Mouse (Mus musculus): Measurements from ENCODE around the gene Hemk1.

Hemk1 gene

GRCm38 (mm10) chr9:107338172-107338883 is at the start of gene Hemk1:
TSS of gene Hemk1 (minus strand) at chr9:107338350.
- peak; percentile 36 for DNase-seq (ENCODE audit: low read depth, low spot score)

GRCm38 (mm10) chr9:107387708-107388107 is 49.6 kb upstream of the Hemk1 start:
- no peak for DNase-seq (ENCODE audit: low read depth, low spot score)

DNA sequence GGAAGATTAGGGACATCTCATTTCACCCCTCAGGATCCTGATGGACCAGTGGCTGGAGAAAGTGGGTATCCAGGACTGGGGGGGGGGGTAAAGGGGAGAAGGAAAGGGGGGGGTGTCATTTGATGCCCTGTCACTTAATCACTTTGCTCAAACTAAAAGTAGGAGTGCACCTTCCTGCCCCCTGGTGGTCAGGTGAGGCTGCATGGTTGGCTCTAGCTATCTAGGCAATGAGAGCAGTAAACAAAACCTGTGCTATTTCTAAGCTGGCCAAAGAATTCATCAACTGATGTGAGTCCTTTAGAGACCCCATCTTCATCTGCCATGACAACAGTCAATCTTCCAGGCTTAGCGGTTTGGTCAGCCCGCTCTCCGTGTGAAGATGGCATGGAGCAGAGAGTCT is 48.6 kb upstream of the Hemk1 start:
- no peak for DNase-seq (ENCODE audit: low read depth, low spot score)

- no peak for DNase-seq (ENCODE audit: low read depth, low spot score)
Measured at GRCm38 (mm10) chr9:107384396-107384795, 46.2 kb upstream of the Hemk1 start.

- no peak for DNase-seq (ENCODE audit: low read depth, low spot score)
Measured at GRCm38 (mm10) chr9:107381723-107382122, 43.6 kb upstream of the Hemk1 start.

- no peak for DNase-seq (ENCODE audit: low read depth, low spot score)
Measured at GRCm38 (mm10) chr9:107377961-107378512, 39.9 kb upstream of the Hemk1 start.

GRCm38 (mm10) chr9:107375451-107375850 is 37.3 kb upstream of the Hemk1 start:
- DNase-seq (ENCODE audit: low read depth, low spot score) = no peak

GRCm38 (mm10) chr9:107374623-107375022 is 36.5 kb upstream of the Hemk1 start:
- peak; percentile 73 for DNase-seq (ENCODE audit: low read depth, low spot score)

DNA sequence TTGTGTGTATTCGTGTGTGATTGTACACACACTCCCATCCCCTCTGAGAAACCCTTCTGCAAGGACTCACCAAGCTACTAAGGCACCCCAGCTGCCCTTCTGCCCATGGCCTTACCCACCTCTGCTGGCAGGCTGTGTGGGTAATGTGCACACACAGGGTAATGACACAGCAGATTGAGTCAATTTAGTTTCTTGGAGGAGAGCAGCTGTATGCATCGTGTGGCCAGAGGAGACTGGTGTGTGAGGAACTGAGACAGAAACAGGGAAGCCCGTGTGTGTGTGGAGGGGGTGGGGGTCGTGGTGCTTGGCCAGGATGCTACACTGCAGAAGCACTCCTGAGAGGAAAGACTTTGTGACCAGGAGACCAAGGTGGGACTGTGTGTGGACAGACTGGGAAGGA is 34.3 kb upstream of the Hemk1 start:
- peak; percentile 49 for DNase-seq (ENCODE audit: low read depth, low spot score)

DNA sequence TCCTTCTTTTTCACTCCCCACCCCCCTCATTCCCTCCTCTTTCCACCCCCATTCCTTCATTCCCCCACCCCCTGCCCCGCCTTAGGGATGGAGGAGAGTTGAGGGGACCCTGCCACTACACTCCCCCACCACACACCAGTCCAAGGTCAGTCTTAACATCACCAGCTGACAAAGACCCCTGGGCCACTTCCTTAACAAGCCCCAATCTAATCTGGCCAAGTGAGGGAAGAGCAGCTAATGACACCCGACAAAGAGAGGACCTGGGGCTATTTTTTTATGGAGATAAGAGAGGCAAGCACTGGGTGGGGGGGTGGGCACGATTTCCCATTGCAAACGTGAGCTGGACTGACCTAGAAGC is 31.9 kb upstream of the Hemk1 start:
- DNase-seq (ENCODE audit: low read depth, low spot score) = no peak

GRCm38 (mm10) chr9:107369270-107370105 is 31.3 kb upstream of the Hemk1 start:
- DNase-seq (ENCODE audit: low read depth, low spot score) = peak; percentile 85

GRCm38 (mm10) chr9:107368302-107368701 is 30.2 kb upstream of the Hemk1 start:
- DNase-seq (ENCODE audit: low read depth, low spot score) = peak; percentile 57

DNA sequence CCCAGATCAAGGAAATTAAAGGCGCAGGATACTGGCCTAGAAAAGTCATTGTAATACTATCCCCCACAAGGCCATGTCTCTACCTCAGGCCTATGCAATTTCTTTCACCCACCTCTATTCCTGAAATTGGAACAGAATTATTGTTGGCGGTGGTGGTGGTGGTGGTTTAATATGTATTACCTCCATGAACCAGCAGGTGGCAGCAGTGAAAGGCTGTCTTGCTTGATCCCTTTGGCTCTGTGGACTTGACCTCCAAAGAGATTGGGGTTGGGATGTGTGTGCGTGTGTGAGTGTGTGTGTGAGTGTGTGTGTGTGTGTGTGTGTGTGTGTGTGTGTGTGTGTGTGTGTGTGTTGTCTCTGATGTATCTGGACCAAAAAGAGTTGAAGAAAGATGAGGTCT is 28.5 kb upstream of the Hemk1 start:
- peak; percentile 73 for DNase-seq (ENCODE audit: low read depth, low spot score)

GRCm38 (mm10) chr9:107360989-107361388 is 22.8 kb upstream of the Hemk1 start:
- DNase-seq (ENCODE audit: low read depth, low spot score) = no peak

DNA sequence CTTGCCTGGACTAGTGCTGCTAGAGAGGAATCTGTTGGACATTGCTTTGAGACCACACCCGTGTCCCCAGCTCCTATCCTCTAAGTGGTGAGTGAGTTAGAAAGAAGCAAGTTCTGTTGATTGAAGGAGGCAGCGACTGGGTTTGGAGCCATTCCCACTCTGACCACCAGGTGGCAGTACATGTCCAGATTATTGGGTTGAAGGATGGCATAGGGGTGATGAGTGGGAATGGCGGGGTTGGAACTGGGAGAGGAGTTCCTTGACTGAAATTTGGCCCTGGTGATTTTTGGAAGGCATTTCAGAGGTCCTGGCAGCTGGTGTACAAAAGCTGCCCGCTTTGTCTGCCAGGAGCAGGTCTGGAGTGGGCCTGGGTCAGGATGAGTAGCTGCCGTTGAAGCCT is 19.5 kb upstream of the Hemk1 start:
- DNase-seq (ENCODE audit: low read depth, low spot score) = peak; percentile 68

- no peak for DNase-seq (ENCODE audit: low read depth, low spot score)
Measured at GRCm38 (mm10) chr9:107355870-107356765, 18.0 kb upstream of the Hemk1 start.

DNA sequence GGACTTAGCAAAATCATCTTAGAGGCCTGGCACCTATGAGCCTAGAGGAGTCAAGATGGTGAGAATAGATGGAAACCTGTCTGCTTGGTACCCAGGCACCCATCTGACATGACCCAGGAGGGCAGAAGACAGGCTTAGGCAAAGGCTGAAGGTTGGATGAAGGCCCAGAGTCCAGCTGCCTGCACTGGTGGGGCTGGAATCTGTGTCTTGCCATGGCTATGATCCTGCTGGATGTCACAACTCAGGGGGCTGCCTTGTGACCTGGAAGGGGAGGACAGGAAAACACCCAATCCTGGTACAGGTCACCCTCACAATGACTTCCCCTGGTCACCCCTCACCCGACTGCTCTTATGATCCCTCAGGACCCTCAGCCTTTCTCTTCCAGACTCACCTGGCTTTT is 16.7 kb upstream of the Hemk1 start:
- no peak for DNase-seq (ENCODE audit: low read depth, low spot score)

GRCm38 (mm10) chr9:107349321-107349720 is 11.2 kb upstream of the Hemk1 start:
- no peak for DNase-seq (ENCODE audit: low read depth, low spot score)

DNA sequence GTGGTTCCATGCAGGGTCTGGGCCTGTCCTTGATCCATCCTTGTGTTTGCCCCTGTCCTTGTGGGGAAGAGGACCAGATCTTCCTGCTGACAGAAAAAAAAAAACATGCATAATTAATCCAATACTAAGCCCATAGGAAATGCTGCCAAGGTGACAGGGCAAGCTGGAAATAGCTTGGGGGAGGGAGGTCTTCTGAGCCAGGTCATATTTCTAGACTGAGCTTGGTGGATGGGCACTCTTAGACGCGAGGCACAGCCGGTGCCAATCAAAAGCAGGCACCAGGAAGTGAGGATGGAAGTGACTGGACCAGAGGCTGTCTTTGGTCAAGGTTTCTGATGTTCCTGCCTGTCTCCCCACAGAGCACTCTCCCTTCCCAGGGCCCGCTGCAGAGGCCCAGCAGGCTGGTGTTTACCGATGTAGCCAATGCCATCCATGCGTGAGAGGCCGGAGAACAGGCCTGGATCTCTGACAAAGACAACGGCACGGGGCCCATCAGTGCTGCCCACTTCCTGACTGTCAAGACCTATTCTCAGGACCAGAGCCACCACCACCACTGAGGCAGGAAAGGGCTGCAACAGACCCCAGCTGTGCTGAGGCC is 9.5 kb upstream of the Hemk1 start:
- DNase-seq (ENCODE audit: low read depth, low spot score) = no peak

DNA sequence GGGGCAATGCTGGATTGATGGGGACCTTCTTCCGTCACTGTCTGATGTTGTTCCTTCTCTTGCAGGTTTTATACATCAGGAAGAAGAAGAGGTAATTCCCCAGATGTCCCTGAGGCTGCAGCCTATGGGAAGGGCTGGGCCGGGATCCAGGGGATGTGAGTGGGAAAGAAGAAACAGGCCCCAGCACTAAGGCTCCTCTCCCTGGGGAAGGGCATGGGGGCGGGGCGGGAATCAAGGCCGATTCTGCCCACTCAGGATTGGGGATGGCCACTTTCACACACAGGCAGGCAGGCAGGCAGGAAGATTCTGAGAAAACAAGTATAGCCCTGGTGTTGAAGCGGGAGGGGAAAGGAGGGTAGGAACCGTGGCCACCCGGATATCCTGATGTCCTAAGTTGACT is 7.9 kb upstream of the Hemk1 start:
- no peak for DNase-seq (ENCODE audit: low read depth, low spot score)

DNA sequence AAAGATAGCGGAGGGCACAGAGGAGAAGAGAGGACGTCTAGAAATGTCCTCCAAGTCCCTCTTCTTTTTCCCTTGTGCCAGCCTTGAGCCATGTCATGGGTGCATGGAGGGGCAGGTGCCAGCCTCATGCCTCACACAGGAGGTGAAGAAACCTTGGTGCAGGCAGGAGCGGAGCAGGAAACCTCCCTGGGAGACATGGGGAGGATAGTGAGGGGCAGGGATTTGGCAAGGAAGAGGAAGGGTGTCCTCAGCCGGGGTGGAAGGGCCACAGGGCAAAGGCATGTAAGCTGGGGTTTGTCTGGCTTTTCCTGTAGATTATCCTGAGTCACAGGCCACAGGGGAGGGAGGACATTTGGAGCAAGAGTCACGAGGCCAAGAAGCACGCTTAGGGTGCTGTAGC is 5.9 kb upstream of the Hemk1 start:
- no peak for DNase-seq (ENCODE audit: low read depth, low spot score)
